Mouse (Mus musculus) heart, embryonic 15.5 days (tissue): ENCODE measurements around the gene Amdhd2. TPM values are rescaled to one million over a fixed set of nuclear protein-coding genes. Genes with fewer than 3 reads are reported as not detected.

Experiments
- ATAC-seq: fragments of 200-750 bp; cut with Nextera tagmentation; replicated peaks from 2 replicates; pipeline ENCODE4 v1.8.0; 2017; ENCODE audit warnings: low read depth, moderate TSS enrichment; ENCODE audit not compliant: insufficient number of reproducible peaks, insufficient read depth, low FRiP score
- H3K27ac ChIP-seq: fragments of 300-500 bp; sonication (generic); 2 replicates; pipeline ENCODE4 v1.5.1; 2015; ENCODE audit warnings: mild to moderate bottlenecking, inconsistent platforms
- H3K27me3 ChIP-seq: fragments of 300-500 bp; sonication (generic); 2 replicates; pipeline ENCODE4 v1.6.1; 2015; ENCODE audit warnings: inconsistent platforms
- H3K36me3 ChIP-seq: fragments of 300-500 bp; sonication (generic); 2 replicates; pipeline ENCODE4 v1.6.1; 2015; ENCODE audit warnings: mild to moderate bottlenecking, inconsistent platforms
- H3K4me1 ChIP-seq: fragments of 300-500 bp; sonication (generic); replicated peaks from 2 replicates; pipeline ENCODE4 v1.6.1; 2015; ENCODE audit warnings: inconsistent platforms
- H3K4me2 ChIP-seq: fragments of 300-500 bp; sonication (generic); 2 replicates; pipeline ENCODE4 v1.6.1; 2015; ENCODE audit warnings: inconsistent platforms, mild to moderate bottlenecking, moderate library complexity
- H3K4me3 ChIP-seq: fragments of 300-500 bp; sonication (generic); 2 replicates; pipeline ENCODE4 v1.5.1; 2015; ENCODE audit warnings: mild to moderate bottlenecking, inconsistent platforms
- H3K9ac ChIP-seq: fragments of 300-500 bp; sonication (generic); 2 replicates; pipeline ENCODE4 v1.6.1; 2015; ENCODE audit warnings: mild to moderate bottlenecking, inconsistent platforms
- H3K9me3 ChIP-seq: fragments of 300-500 bp; sonication (generic); replicated peaks from 2 replicates; pipeline ENCODE4 v1.6.1; 2016; ENCODE audit warnings: inconsistent platforms
- WGBS: fragments of 180-500 bp; shearing (Covaris S2); methylation state at CpG from one replicate; pipeline ENCODE4 v1.1.7; 2015; ENCODE audit warnings: mixed read lengths; 5-methylcytosine and 5-hydroxymethylcytosine counted together
- polyA plus RNA-seq: library from polyadenylated mRNA; unstranded; fragments of >200 nt; fragmentation: Nextera tagmentation; extraction: Ambion mirVana; gene quantifications from 2 replicates; pipeline ENCODE4 v1.2.1, GENCODE M21; 2015

The Amdhd2 gene
- polyA plus RNA-seq, 1 experiment from 2014 or later = 20.6 TPM

- 5% methylated on average over 61 of the region's 62 CpGs for WGBS
Measured at GRCm38 (mm10) chr17:24206451-24207351, 43.1 kb upstream of the Amdhd2 start.

GRCm38 (mm10) chr17:24205908-24206361 is 42.4 kb upstream of the Amdhd2 start:
- Histone ChIP-seq H3K9ac (peak overlapping the region; percentile 61; the same call in 1 of the 2 replicates), H3K4me1 (peaks cover 67% of the 10 kb centered on the region), H3K4me3 (peak overlapping the region; percentile 57), H3K4me2 (peak overlapping the region; percentile 80), H3K9me3 (no peaks in the 10 kb centered on the region), H3K27me3 (peaks cover 36% of the 10 kb centered on the region), H3K36me3 (no peaks in the 10 kb centered on the region), H3K27ac (peak overlapping the region; percentile 45; the same call in 1 of the 2 replicates)
- peak; percentile 0; the same call in 1 of the 2 replicates for ATAC-seq
- WGBS = 4% methylated on average over 15 of the region's 15 CpGs

More at GRCm38 (mm10) chr17:24206451-24207351, 43.1 kb upstream of the Amdhd2 start:
- Histone ChIP-seq H3K36me3 (no peaks in the 10 kb centered on the region), H3K9me3 (no peaks in the 10 kb centered on the region), H3K4me2 (peak overlapping the region; percentile 80), H3K9ac (peak overlapping the region; percentile 51), H3K27me3 (peaks cover 43% of the 10 kb centered on the region), H3K27ac (no peak overlapping the region), H3K4me1 (peaks cover 75% of the 10 kb centered on the region), H3K4me3 (peak overlapping the region; percentile 57)
- ATAC-seq = no peak; the same call in 1 of the 2 replicates

GRCm38 (mm10) chr17:24205284-24205888 is 41.8 kb upstream of the Amdhd2 start, which contains the start of gene Tbc1d24:
Tbc1d24 (minus strand) TSS chr17:24205562.
- peak; percentile 70 for ATAC-seq
- H3K9me3 ChIP-seq = no peaks in the 10 kb centered on the region
- peak within 1 kb of the TSS; percentile 61 for H3K9ac ChIP-seq
- H3K27me3 ChIP-seq = peaks cover 31% of the 10 kb centered on the region
- H3K4me3 ChIP-seq = peak within 1 kb of the TSS; percentile 57
- H3K4me1 ChIP-seq = peaks cover 64% of the 10 kb centered on the region
- H3K4me2 ChIP-seq = peak within 1 kb of the TSS; percentile 80
- no peaks in the 10 kb centered on the region for H3K36me3 ChIP-seq
- peak within 1 kb of the TSS; percentile 45 for H3K27ac ChIP-seq
- under 1% methylated on average over 65 of the region's 65 CpGs for WGBS

GRCm38 (mm10) chr17:24204846-24205245 is 41.3 kb upstream of the Amdhd2 start:
- peaks cover 70% of the 10 kb centered on the region for H3K4me1 ChIP-seq
- peak overlapping the region; percentile 57 for H3K4me3 ChIP-seq
- H3K9me3 ChIP-seq = no peaks in the 10 kb centered on the region
- peaks cover 25% of the 10 kb centered on the region for H3K27me3 ChIP-seq
- no peaks in the 10 kb centered on the region for H3K36me3 ChIP-seq
- ATAC-seq = no peak
- peak overlapping the region; percentile 61 for H3K9ac ChIP-seq
- H3K27ac ChIP-seq = peak overlapping the region; percentile 17
- 6% methylated on average over 7 of the region's 7 CpGs for WGBS
- peak overlapping the region; percentile 80 for H3K4me2 ChIP-seq

GRCm38 (mm10) chr17:24203611-24204534 is 40.3 kb upstream of the Amdhd2 start:
- Histone ChIP-seq H3K27ac (0 out of 2 replicates have a peak overlapping the region, but pooled peaks have one; percentile 16), H3K27me3 (peaks cover 24% of the 10 kb centered on the region), H3K36me3 (no peaks in the 10 kb centered on the region), H3K4me2 (peak overlapping the region; percentile 80), H3K9ac (no peak overlapping the region; the same call in 1 of the 2 replicates), H3K9me3 (no peaks in the 10 kb centered on the region), H3K4me1 (peaks cover 70% of the 10 kb centered on the region), H3K4me3 (peak overlapping the region; percentile 57; the same call in 1 of the 2 replicates)
- no peak for ATAC-seq
- 40% methylated on average over 3 of the region's 3 CpGs for WGBS

GRCm38 (mm10) chr17:24203068-24203467 is 39.5 kb upstream of the Amdhd2 start:
- peaks cover 62% of the 10 kb centered on the region for H3K4me1 ChIP-seq
- peak overlapping the region; percentile 11; the same call in 1 of the 2 replicates for H3K9ac ChIP-seq
- H3K4me3 ChIP-seq = no peak overlapping the region
- ATAC-seq = no peak
- 0 out of 2 replicates have a peak overlapping the region, but pooled peaks have one; percentile 16 for H3K27ac ChIP-seq
- no peaks in the 10 kb centered on the region for H3K36me3 ChIP-seq
- H3K4me2 ChIP-seq = peak overlapping the region; percentile 20
- no peaks in the 10 kb centered on the region for H3K9me3 ChIP-seq
- 36% methylated on average over 4 of the region's 4 CpGs for whole genome bisulfite sequencing
- H3K27me3 ChIP-seq = peaks cover 21% of the 10 kb centered on the region

GRCm38 (mm10) chr17:24201092-24201491 is 37.5 kb upstream of the Amdhd2 start:
- Histone ChIP-seq H3K4me3 (no peak overlapping the region), H3K4me1 (peaks cover 56% of the 10 kb centered on the region), H3K36me3 (no peaks in the 10 kb centered on the region), H3K9me3 (no peaks in the 10 kb centered on the region), H3K27ac (no peak overlapping the region), H3K27me3 (peaks cover 3% of the 10 kb centered on the region; the same call in 1 of the 2 replicates), H3K9ac (no peak overlapping the region), H3K4me2 (no peak overlapping the region)
- WGBS = 71% methylated on average over 4 of the region's 4 CpGs
- no peak for ATAC-seq

- 0 out of 2 replicates have a peak, but pooled peaks have one; percentile 41 for ATAC-seq
- H3K4me3 ChIP-seq = no peak overlapping the region
- H3K4me2 ChIP-seq = no peak overlapping the region
- no peak overlapping the region for H3K9ac ChIP-seq
- no peaks in the 10 kb centered on the region for H3K36me3 ChIP-seq
- H3K27ac ChIP-seq = no peak overlapping the region
- H3K9me3 ChIP-seq = no peaks in the 10 kb centered on the region
- H3K4me1 ChIP-seq = peaks cover 51% of the 10 kb centered on the region
- no peaks in the 10 kb centered on the region for H3K27me3 ChIP-seq
- 37% methylated on average over 4 of the region's 4 CpGs for WGBS
Measured at GRCm38 (mm10) chr17:24199741-24200140, 36.2 kb upstream of the Amdhd2 start.

- H3K27ac ChIP-seq = no peak overlapping the region
- no peak overlapping the region for H3K4me2 ChIP-seq
- WGBS = 82% methylated on average over 4 of the region's 4 CpGs
- H3K9ac ChIP-seq = no peak overlapping the region
- no peaks in the 10 kb centered on the region for H3K36me3 ChIP-seq
- H3K4me3 ChIP-seq = no peak overlapping the region
- no peaks in the 10 kb centered on the region for H3K9me3 ChIP-seq
- ATAC-seq = no peak
- peaks cover 49% of the 10 kb centered on the region for H3K4me1 ChIP-seq
- H3K27me3 ChIP-seq = no peaks in the 10 kb centered on the region
Measured at GRCm38 (mm10) chr17:24199252-24199651, 35.7 kb upstream of the Amdhd2 start.

- Histone ChIP-seq H3K27me3 (no peaks in the 10 kb centered on the region), H3K4me1 (peaks cover 46% of the 10 kb centered on the region), H3K27ac (no peak overlapping the region), H3K4me3 (no peak overlapping the region), H3K36me3 (no peaks in the 10 kb centered on the region), H3K9me3 (no peaks in the 10 kb centered on the region), H3K4me2 (no peak overlapping the region), H3K9ac (no peak overlapping the region; the same call in 1 of the 2 replicates)
- no peak for ATAC-seq
- WGBS = 41% methylated on average over 15 of the region's 15 CpGs
Measured at GRCm38 (mm10) chr17:24197032-24197824, 33.7 kb upstream of the Amdhd2 start.
